Mouse (Mus musculus) heart, adult 2 months (tissue): ENCODE data around the gene Slc22a2. TPM values are rescaled to one million over a fixed set of nuclear protein-coding genes. Genes with fewer than 3 reads are reported as not detected.
"Not testable (repeated sequence)": the region's sequence is repeated elsewhere in the genome, so short reads cannot be mapped to it uniquely, and the experiment has no call there.

Experiments used
- DNase-seq, 2 experiments: peaks; one replicate each; pipeline ENCODE4 v3.0.0; 2021
- H3K27ac ChIP-seq: fragments of 200-600 bp; 2 replicates; pipeline ENCODE4 v1.8.1; 2022
- H3K27me3 ChIP-seq: fragments of 200-500 bp; 2 replicates; pipeline ENCODE4 v1.6.1; 2012; ENCODE audit warnings: mild to moderate bottlenecking, low read length, inconsistent platforms, mixed read lengths; ENCODE audit not compliant: control insufficient read depth, insufficient read depth
- H3K36me3 ChIP-seq: fragments of 200-500 bp; 2 replicates; pipeline ENCODE4 v1.6.1; 2012; ENCODE audit warnings: low read length, inconsistent platforms; ENCODE audit not compliant: control insufficient read depth, insufficient read depth
- H3K4me1 ChIP-seq: fragments of 200-500 bp; 2 replicates; pipeline ENCODE4 v1.6.1; 2011; ENCODE audit warnings: low read length; ENCODE audit not compliant: control insufficient read depth, insufficient read depth
- H3K4me3 ChIP-seq: fragments of 200-600 bp; 2 replicates; pipeline ENCODE4 v1.8.1; 2022
- H3K79me2 ChIP-seq: fragments of 200-500 bp; replicated peaks from 2 replicates; pipeline ENCODE4 v1.6.1; 2012; ENCODE audit warnings: mild to moderate bottlenecking, inconsistent platforms, low read length, moderate library complexity, mixed read lengths; ENCODE audit not compliant: control insufficient read depth, insufficient read depth
- H3K9ac ChIP-seq: fragments of 200-500 bp; 2 replicates; pipeline ENCODE4 v1.6.1; 2012; ENCODE audit warnings: low read depth, mild to moderate bottlenecking, control low read depth, inconsistent platforms, low read length, mixed read lengths
- CTCF ChIP-seq: fragments of 200-600 bp; IDR thresholded peaks from 2 replicates; pipeline ENCODE4 v1.8.1; 2022; ENCODE audit warnings: antibody characterized with exemption, mild to moderate bottlenecking, moderate library complexity
- EP300 ChIP-seq: fragments of 200-500 bp; IDR thresholded peaks from 2 replicates; pipeline ENCODE4 v1.6.1; 2011; ENCODE audit warnings: low read depth, low read length, control low read depth; ENCODE audit not compliant: insufficient read depth
- POLR2A ChIP-seq: fragments of 200-500 bp; IDR thresholded peaks from 2 replicates; pipeline ENCODE4 v1.6.1; 2011; ENCODE audit warnings: mild to moderate bottlenecking, low read depth, low read length, control low read depth; ENCODE audit not compliant: insufficient read depth
- WGBS: fragments of 180-500 bp; shearing (Covaris S2); methylation state at CpG from one replicate; pipeline ENCODE4 v1.1.7; 2018; 5-methylcytosine and 5-hydroxymethylcytosine counted together
- intact Hi-C: fragments of 180-260 bp; cut with DNase I; formaldehyde crosslinking; loops from one replicate; pipeline ENCODE4 v1.15.1; 2025
- polyA plus RNA-seq: library from polyadenylated mRNA; depleted of rRNA; stranded (reverse); fragments of >200 nt; gene quantifications from 2 replicates; pipeline ENCODE4 v1.2.3, GENCODE M21; 2012; rRNA removed
- total RNA-seq, 2 experiments: library from RNA; stranded (reverse); gene quantifications; 2 replicates each; pipeline ENCODE4 v1.2.3; 2021

The Slc22a2 gene
- total and polyA plus RNA-seq, 3 experiments: 0.20 TPM; not detected in 2

DNA sequence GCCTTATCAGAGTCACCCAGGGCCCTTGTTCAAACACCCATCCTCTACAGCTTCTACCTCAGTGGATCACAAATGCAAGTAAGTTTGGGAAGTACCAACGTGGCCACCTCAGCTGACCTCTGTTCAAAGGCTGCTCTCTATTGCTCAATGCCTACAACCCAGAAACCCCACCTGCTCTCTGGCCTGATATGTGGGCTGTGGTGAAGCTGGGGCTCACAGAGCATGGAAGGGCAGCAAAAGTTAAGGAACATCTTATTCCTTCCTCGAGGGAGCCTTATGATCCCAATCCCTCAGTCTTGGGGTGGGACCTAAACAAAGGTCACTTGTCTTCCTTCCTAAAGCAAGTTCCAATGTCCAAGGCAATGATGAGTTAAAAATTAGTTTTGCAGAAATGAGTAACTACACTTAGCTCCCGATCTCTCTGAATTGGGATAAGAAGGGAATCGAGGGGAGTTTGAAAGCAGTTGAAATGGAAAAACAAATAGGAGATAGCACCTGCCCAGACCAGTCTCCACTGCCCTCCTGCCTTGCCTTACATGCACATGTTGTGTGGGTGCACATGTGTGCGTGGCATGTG, 87.2 kb downstream of the Slc22a2 start:
- Histone ChIP-seq H3K27me3 (no peaks in the 10 kb centered on the region), H3K36me3 (no peaks in the 10 kb centered on the region), H3K4me1 (no peaks in the 10 kb centered on the region; the same call in 1 of the 2 replicates), H3K4me3 (no peak overlapping the region), H3K27ac (no peak overlapping the region), H3K9ac (no peak overlapping the region), H3K79me2 (no peaks in the 10 kb centered on the region)
- no peak for TF ChIP-seq POLR2A
- TF ChIP-seq EP300: no peak
- TF ChIP-seq CTCF: no peak
- WGBS: 80% methylated on average over 5 of the region's 5 CpGs
- intact Hi-C loops: no loop called here
- DNase-seq: no peak

DNA sequence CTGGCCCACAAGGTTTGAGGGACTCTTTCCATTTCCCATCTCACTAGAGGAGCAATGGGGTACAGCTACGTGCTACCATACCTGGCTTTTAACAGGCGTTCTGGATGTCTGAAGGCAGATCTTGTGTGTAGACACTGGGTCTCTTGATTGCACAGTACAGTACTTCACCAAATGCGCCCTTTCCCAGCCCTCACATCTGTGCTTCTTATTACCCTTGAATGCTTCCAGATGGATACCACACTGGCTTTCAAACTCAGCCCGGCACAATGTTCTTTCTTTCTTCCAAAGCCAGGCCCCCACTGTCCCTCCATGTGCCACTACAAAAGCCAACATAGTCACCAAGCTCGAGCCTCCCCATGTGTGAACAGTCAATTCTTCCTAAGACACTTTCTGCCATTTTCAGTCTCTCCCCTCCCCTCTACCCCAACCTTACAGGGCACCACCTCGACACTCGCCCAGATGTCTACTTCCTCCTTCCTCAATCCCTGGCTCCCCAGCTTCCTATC, 88.4 kb downstream of the Slc22a2 start:
- intact Hi-C loops: no loop called here
- no peak for DNase-seq
- Histone ChIP-seq H3K27ac (no peak overlapping the region), H3K4me3 (no peak overlapping the region), H3K27me3 (no peaks in the 10 kb centered on the region), H3K36me3 (no peaks in the 10 kb centered on the region), H3K9ac (no peak overlapping the region), H3K79me2 (no peaks in the 10 kb centered on the region), H3K4me1 (no peaks in the 10 kb centered on the region; the same call in 1 of the 2 replicates)
- no peak for TF ChIP-seq POLR2A
- TF ChIP-seq EP300: no peak
- no peak for TF ChIP-seq CTCF
- WGBS: 82% methylated on average over 7 of the region's 7 CpGs

DNA sequence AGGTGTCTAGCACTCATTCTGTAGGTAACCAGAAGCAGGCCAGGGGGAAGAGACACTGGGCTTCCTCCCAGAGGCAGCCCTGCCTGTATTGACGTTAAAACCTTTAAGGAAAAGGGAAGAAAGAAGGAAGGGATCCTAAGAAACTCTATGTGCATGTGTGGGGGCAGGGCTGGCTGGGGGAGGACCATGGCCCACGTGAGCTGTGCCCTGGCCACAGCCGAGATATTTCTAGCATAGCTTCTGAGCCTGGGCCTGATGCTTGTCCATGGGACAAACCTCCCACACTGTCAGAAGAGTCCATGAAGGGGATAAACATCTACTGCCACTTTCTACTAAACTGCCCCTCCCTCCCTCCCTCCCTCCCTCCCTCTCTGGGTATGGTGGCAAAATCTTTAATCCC, 89.9 kb downstream of the Slc22a2 start:
- 68% methylated on average over 3 of the region's 3 CpGs for WGBS
- no peaks in the 10 kb centered on the region for H3K36me3 ChIP-seq
- TF ChIP-seq POLR2A (no peak), EP300 (no peak), CTCF (no peak)
- no peaks in the 10 kb centered on the region for H3K27me3 ChIP-seq
- H3K4me3 ChIP-seq: no peak overlapping the region
- intact Hi-C loops: no loop called here
- H3K27ac ChIP-seq: no peak overlapping the region
- H3K79me2 ChIP-seq: no peaks in the 10 kb centered on the region
- no peak for DNase-seq
- H3K4me1 ChIP-seq: no peaks in the 10 kb centered on the region; the same call in 1 of the 2 replicates
- no peak overlapping the region for H3K9ac ChIP-seq

DNA sequence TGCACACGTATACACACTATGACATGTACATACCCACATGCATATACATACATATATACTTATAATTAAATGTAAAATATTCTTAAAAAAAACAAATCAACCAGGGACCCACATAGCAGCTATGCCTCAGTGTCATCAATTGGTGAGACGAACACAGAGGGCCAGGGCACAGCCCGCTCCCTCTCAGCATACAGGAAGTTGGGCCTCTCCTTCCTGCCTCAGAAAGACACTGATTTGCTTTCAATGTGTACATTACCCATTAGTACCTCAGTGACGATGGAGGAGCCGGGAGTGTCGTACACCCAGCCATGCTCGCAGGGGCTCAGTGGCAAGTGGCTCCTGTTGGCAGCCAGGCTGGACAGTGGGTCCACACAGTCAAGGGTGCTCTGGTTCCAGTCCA, 91.0 kb downstream of the Slc22a2 start:
- intact Hi-C loops, H3K9ac ChIP-seq, H3K4me3 ChIP-seq, H3K4me1 ChIP-seq, H3K36me3 ChIP-seq, H3K27me3 ChIP-seq, H3K27ac ChIP-seq, DNase-seq, H3K79me2 ChIP-seq: not testable (repeated sequence)
- 75% methylated on average over 7 of the region's 7 CpGs for WGBS

DNA sequence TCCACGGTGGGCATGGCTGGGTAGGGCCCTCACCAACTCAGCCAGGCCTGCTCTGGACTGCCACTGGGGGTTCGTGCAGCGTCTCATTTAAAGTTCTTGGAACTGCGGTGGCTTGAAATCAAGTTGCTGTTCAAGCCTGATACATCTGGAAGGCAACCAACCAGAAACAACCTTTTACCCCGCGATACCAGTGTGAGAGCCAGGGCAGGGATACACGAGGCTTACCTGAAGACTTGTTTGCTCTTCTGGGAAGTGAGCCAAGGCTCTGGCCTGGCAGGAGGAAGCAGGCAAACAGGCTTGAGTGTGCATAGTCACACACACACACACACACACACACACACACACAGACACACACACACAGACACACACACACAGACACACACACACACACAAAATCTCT, 91.7 kb downstream of the Slc22a2 start, which contains the start of gene Slc22a1:
TSS of gene Slc22a1 (minus strand) at position 184 of the 400 bp plus-strand sequence.
- WGBS: 68% methylated on average over 7 of the region's 7 CpGs
- TF ChIP-seq EP300: no peak
- no peak for TF ChIP-seq POLR2A
- TF ChIP-seq CTCF: no peak
- no peaks in the 10 kb centered on the region for H3K79me2 ChIP-seq
- H3K27me3 ChIP-seq: no peaks in the 10 kb centered on the region
- no peak for DNase-seq
- H3K36me3 ChIP-seq: no peaks in the 10 kb centered on the region
- H3K9ac ChIP-seq: no peak within 1 kb of the TSS
- H3K4me3 ChIP-seq: no peak within 1 kb of the TSS
- intact Hi-C loops: no loop called here
- H3K27ac ChIP-seq: no peak within 1 kb of the TSS
- H3K4me1 ChIP-seq: no peaks in the 10 kb centered on the region

DNA sequence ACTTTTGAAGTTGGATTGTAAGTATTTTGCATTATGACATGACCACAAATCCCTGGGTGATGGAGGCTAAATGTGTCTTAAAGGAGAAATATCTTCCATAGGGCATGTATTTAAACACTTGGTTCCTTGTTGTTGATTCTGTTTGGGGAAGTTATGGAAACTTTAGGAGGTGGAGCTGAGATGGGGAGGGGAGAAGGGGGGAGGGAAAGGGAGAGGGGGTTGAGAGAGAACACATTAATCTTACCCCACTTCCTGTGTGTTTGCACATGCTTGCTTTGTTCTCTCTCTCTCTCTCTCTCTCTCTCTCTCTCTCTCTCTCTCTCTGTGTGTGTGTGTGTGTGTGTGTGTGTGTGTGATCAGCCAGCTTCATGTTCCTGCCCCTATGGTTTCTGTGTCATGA, 93.2 kb downstream of the Slc22a2 start:
- DNase-seq: no peak
- Histone ChIP-seq H3K9ac (no peak overlapping the region), H3K27ac (no peak overlapping the region), H3K27me3 (no peaks in the 10 kb centered on the region), H3K36me3 (no peaks in the 10 kb centered on the region), H3K4me3 (no peak overlapping the region), H3K4me1 (no peaks in the 10 kb centered on the region), H3K79me2 (no peaks in the 10 kb centered on the region)
- intact Hi-C loops: no loop called here
- TF ChIP-seq CTCF (no peak), POLR2A (no peak), EP300 (no peak)

Other genes starting within 250 kb of the Slc22a2 start
- gene Plg, start 205.5 kb upstream of the Slc22a2 start, total RNA-seq: not detected
- 0.04 and 0.38 TPM in 2 replicates for gene Plg, start 205.5 kb upstream of the Slc22a2 start, polyA plus RNA-seq
- 10 to 100 TPM in 1 of 2 experiments, 1 to 10 TPM in 1; 9.3 to 11.3 TPM for gene Slc22a3, start 76.4 kb upstream of the Slc22a2 start, total RNA-seq
- 5.6 and 7.7 TPM in 2 replicates for gene Slc22a3, start 76.4 kb upstream of the Slc22a2 start, polyA plus RNA-seq
- gene Slc22a1, start 91.7 kb downstream of the Slc22a2 start, total RNA-seq: 10 to 100 TPM in 1 of 2 experiments, 1 to 10 TPM in 1; 7.9 to 10.8 TPM
- gene Slc22a1, start 91.7 kb downstream of the Slc22a2 start, polyA plus RNA-seq: 2.7 and 9.0 TPM in 2 replicates
- 100 to 1,000 TPM in 1 of 2 experiments, 10 to 100 TPM in 1; 98.9 to 116 TPM for gene Igf2r, start 185.5 kb downstream of the Slc22a2 start, total RNA-seq
- gene Igf2r, start 185.5 kb downstream of the Slc22a2 start, polyA plus RNA-seq: 34.0 and 53.7 TPM in 2 replicates